Comparison of ENCODE assay signal across 8 mouse cellular contexts in the genomic region with DNA sequence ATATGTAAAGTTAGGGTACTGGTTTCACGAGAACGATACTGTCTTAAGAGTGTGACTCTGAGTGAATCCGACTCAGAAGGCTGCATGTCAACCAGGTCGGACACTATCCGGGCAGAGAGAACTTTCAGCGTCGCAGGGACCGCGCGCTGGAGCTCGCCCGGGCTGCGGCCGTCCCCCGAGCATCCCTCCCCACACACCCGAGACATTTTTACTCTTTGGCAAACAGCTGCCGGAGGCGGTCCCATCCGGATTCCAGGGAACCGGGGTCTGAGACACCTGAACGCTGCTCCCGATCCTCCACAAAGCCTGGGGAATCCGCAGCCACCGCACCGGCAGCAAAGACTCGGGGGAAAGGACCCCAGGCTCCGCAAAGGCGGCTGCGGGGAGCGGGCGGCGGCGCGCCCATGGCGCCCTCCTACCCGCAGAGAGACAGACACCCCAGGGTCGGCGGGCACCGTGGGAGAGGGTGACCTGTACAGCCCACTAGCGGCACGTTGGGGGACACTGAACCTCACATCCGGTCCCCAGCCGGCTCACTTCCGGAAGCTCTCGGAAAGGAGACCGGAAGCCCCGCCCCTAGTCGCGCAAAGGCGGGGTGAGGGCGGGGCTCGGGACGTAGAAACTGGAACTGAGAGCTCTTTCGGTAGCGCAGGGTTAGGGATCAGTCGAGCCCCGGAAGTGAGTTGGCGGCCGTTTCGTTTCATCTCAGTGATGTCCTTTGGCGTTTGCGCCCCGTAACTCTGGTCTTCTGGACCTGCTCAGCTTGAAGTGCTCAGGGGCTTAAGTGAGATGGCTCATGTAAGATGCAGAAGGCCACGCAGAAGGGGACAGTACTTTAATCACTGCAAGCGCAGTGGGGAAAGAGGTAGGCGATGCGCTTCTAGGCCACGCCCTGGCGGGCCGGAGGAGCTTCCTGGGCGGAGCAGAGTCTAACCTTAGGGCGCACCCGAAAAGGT. TPM values are rescaled to one million over a fixed set of nuclear protein-coding genes. Genes with fewer than 3 reads are reported as not detected.
DNase-seq lines count a peak whose midpoint lies in the region; ATAC-seq and TF ChIP-seq lines count a peak whose summit lies in the region.

A gene (minus strand): TSS at position 535 of the 956 bp plus-strand sequence.

- H3K27ac ChIP-seq in bone marrow macrophage, adult 2 months (ENCODE audit: insufficient read depth, low read depth, low read length), result peak within 1 kb of the TSS; percentile 87
- H3K27ac ChIP-seq in embryonic fibroblast, embryonic 13.5 days (ENCODE audit: insufficient read depth, low read length), result peak within 1 kb of the TSS; percentile 97
- H3K27ac ChIP-seq in kidney, embryonic 14.5 days (ENCODE audit: low read depth, low read length), result peak within 1 kb of the TSS; percentile 95
- peak within 1 kb of the TSS; percentile 96 for H3K27ac ChIP-seq in limb, embryonic 15.5 days

- under 1% methylated on average over 73 of the region's 73 CpGs for WGBS in kidney, embryonic 14.5 days
- WGBS in limb, embryonic 15.5 days, result under 1% methylated on average over 72 of the region's 73 CpGs

- peak; percentile 59; the same call in 1 of the 2 replicates for TF ChIP-seq POLR2A in bone marrow macrophage, adult 2 months (IDR thresholded peaks at IDR 0.05; ENCODE audit: borderline replicate concordance, low read depth, low read length)
- peak; percentile 94 for TF ChIP-seq POLR2A in embryonic fibroblast, embryonic 13.5 days (IDR thresholded peaks at IDR 0.05; ENCODE audit: low read depth, low read length)

- H3K36me3 ChIP-seq in kidney, embryonic 14.5 days (ENCODE audit: control insufficient read depth, insufficient read depth, low read length), result peaks cover 33% of the 10 kb centered on the region
- H3K36me3 ChIP-seq in limb, embryonic 15.5 days, result peaks cover 33% of the 10 kb centered on the region

- peak within 1 kb of the TSS; percentile 77 for H3K4me3 ChIP-seq in bone marrow macrophage, adult 2 months (ENCODE audit: insufficient read depth, low read length)
- peak within 1 kb of the TSS; percentile 81 for H3K4me3 ChIP-seq in embryonic fibroblast, embryonic 13.5 days (ENCODE audit: insufficient read depth, low read length)
- H3K4me3 ChIP-seq in kidney, embryonic 14.5 days (ENCODE audit: low read length), result peak within 1 kb of the TSS; percentile 97
- peak within 1 kb of the TSS; percentile 96 for H3K4me3 ChIP-seq in limb, embryonic 15.5 days

- peak; percentile 98 for ATAC-seq in kidney, embryonic 14.5 days (ENCODE audit: low FRiP score, low TSS enrichment)
- ATAC-seq in limb, embryonic 15.5 days (ENCODE audit: insufficient number of reproducible peaks, low FRiP score, low TSS enrichment, low read depth), result peak; percentile 96

- no peaks in the 10 kb centered on the region for H3K27me3 ChIP-seq in kidney, embryonic 14.5 days (ENCODE audit: control insufficient read depth, insufficient read depth, low read length)
- H3K27me3 ChIP-seq in limb, embryonic 15.5 days, result no peaks in the 10 kb centered on the region

- TF ChIP-seq CTCF in bone marrow macrophage, adult 2 months (IDR thresholded peaks at IDR 0.05; ENCODE audit: low read depth, low read length), result no peak
- no peak for TF ChIP-seq CTCF in embryonic fibroblast, embryonic 13.5 days (IDR thresholded peaks at IDR 0.05; ENCODE audit: borderline replicate concordance, insufficient read depth, low read length)

- DNase-seq in A20 (ENCODE audit: low read depth, low spot score), result peak; percentile 98
- peak; percentile 96 to 97 for DNase-seq in heart, adult 9 months (ENCODE audit: low spot score in 2 of 2)
- DNase-seq in monocyte, adult 2 months (ENCODE audit: low read depth in 1 of 2, low spot score in 2 of 2), result peak; percentile 84 to 93
- peak; percentile 96 to 98 for DNase-seq in spleen, postnatal 36 days (ENCODE audit: low spot score in 2 of 2)

- H3K4me2 ChIP-seq in kidney, embryonic 14.5 days (replicated peaks; ENCODE audit: low read depth, low read length), result peak within 1 kb of the TSS; percentile 66
- H3K4me2 ChIP-seq in limb, embryonic 15.5 days, result peak within 1 kb of the TSS; percentile 52

- H3K4me1 ChIP-seq in bone marrow macrophage, adult 2 months (ENCODE audit: control insufficient read depth, insufficient read depth, low read length), result peaks cover 23% of the 10 kb centered on the region
- H3K4me1 ChIP-seq in embryonic fibroblast, embryonic 13.5 days (ENCODE audit: control insufficient read depth, insufficient read depth, low read length), result peaks cover 5% of the 10 kb centered on the region
- peaks cover 9% of the 10 kb centered on the region for H3K4me1 ChIP-seq in kidney, embryonic 14.5 days (ENCODE audit: control insufficient read depth, insufficient read depth, low read length)
- H3K4me1 ChIP-seq in limb, embryonic 15.5 days, result peaks cover 9% of the 10 kb centered on the region

- H3K9me3 ChIP-seq in kidney, embryonic 14.5 days (ENCODE audit: control insufficient read depth, low read length), result no peaks in the 10 kb centered on the region
- no peaks in the 10 kb centered on the region for H3K9me3 ChIP-seq in limb, embryonic 15.5 days

- peak within 1 kb of the TSS; percentile 93 for H3K9ac ChIP-seq in kidney, embryonic 14.5 days (ENCODE audit: low read depth, low read length)
- peak within 1 kb of the TSS; percentile 91 for H3K9ac ChIP-seq in limb, embryonic 15.5 days

RNA-seq across cellular contexts. Expression of the gene that starts here (rescaled TPM):
- polyA plus RNA-seq in bone marrow macrophage, adult 2 months (2012; ENCODE audit: insufficient read depth, insufficient read length, missing spikeins), result 11.9 and 13.1 TPM in 2 replicates
- 29.0 and 38.0 TPM in 2 replicates for polyA plus RNA-seq in embryonic fibroblast, embryonic 13.5 days (2011; ENCODE audit: insufficient read length, low read depth, missing spikeins)
- 29.1 and 31.8 TPM in 2 replicates for polyA plus RNA-seq in kidney, embryonic 14.5 days (2014; fragmentation: Nextera tagmentation; extraction: Ambion mirVana)
- 26.6 and 28.3 TPM in 2 replicates for polyA plus RNA-seq in limb, embryonic 15.5 days (2015; fragmentation: Nextera tagmentation; extraction: Ambion mirVana)

Comparison
In these comparisons a context has a peak if more than half of its experiments do, and no peak if none do; other contexts are left out.
1. Peak in every context shown above with its lines: DNase-seq, ATAC-seq, H3K4me3 ChIP-seq and H3K27ac ChIP-seq.